Mouse (Mus musculus) limb, embryonic 12.5 days (tissue): ENCODE data around the gene Vamp1. TPM values are rescaled to one million over a fixed set of nuclear protein-coding genes. Genes with fewer than 3 reads are reported as not detected.
"Not testable (repeated sequence)": the region's sequence is repeated elsewhere in the genome, so short reads cannot be mapped to it uniquely, and the experiment has no call there.

Experiments
- ATAC-seq: fragments of 200-750 bp; cut with Nextera tagmentation; 2 replicates; pipeline ENCODE4 v1.8.0; 2017; ENCODE audit warnings: low read depth, moderate TSS enrichment; ENCODE audit not compliant: insufficient number of reproducible peaks, insufficient read depth, low FRiP score, low TSS enrichment
- H3K27ac ChIP-seq: fragments of 300-500 bp; sonication (generic); 2 replicates; pipeline ENCODE4 v1.5.1; 2016; ENCODE audit warnings: mild to moderate bottlenecking, moderate library complexity
- H3K27me3 ChIP-seq: fragments of 300-500 bp; sonication (generic); 2 replicates; pipeline ENCODE4 v1.6.1; 2016; ENCODE audit warnings: mild to moderate bottlenecking, moderate library complexity
- H3K36me3 ChIP-seq: fragments of 300-500 bp; sonication (generic); 2 replicates; pipeline ENCODE4 v1.6.1; 2016; ENCODE audit warnings: mild to moderate bottlenecking, moderate library complexity
- H3K4me1 ChIP-seq: fragments of 300-500 bp; sonication (generic); replicated peaks from 2 replicates; pipeline ENCODE4 v1.6.1; 2016
- H3K4me2 ChIP-seq: fragments of 300-500 bp; sonication (generic); 2 replicates; pipeline ENCODE4 v1.6.1; 2016; ENCODE audit warnings: mild to moderate bottlenecking, moderate library complexity
- H3K4me3 ChIP-seq: fragments of 300-500 bp; sonication (generic); replicated peaks from 2 replicates; pipeline ENCODE4 v1.5.1; 2016; ENCODE audit warnings: mild to moderate bottlenecking
- H3K9ac ChIP-seq: fragments of 300-500 bp; sonication (generic); replicated peaks from 2 replicates; pipeline ENCODE4 v1.6.1; 2016; ENCODE audit warnings: mild to moderate bottlenecking, moderate library complexity
- H3K9me3 ChIP-seq: fragments of 300-500 bp; sonication (generic); 2 replicates; pipeline ENCODE4 v1.6.1; 2016; ENCODE audit warnings: mild to moderate bottlenecking, moderate library complexity
- WGBS: fragments of 180-500 bp; shearing (Covaris S2); methylation state at CpG from one replicate; pipeline ENCODE4 v1.1.7; 2016; 5-methylcytosine and 5-hydroxymethylcytosine counted together
- polyA plus RNA-seq: library from polyadenylated mRNA; unstranded; fragments of >200 nt; fragmentation: Nextera tagmentation; extraction: Ambion mirVana; gene quantifications from 2 replicates; pipeline ENCODE4 v1.2.1, GENCODE M21; 2016

Gene Vamp1
- polyA plus RNA-seq, 1 experiment from 2014 or later = 7.4 TPM

DNA sequence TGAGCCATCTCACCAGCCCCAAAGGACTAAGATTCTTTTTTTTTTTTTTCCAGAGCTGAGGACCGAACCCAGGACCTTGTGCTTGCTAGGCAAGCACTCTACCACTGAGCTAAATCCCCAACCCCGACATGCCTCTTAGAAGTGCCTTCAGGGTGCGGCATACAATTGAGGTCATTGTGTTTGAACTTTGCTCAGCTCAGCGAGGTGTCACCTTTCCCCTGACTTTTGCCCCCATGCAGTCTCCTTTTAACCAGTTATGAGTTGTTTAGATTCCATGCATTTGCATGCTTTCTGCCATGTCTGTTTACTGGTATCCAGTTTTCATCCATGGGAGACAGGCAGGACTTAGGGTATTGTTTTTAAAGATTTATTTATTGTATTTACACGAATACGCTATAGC, 53.4 kb downstream of the Vamp1 start:
- H3K27ac ChIP-seq = no peak overlapping the region
- no peak overlapping the region for H3K9ac ChIP-seq
- no peak overlapping the region for H3K4me3 ChIP-seq
- 0 out of 2 replicates have a peak, but pooled peaks cover 6% of the 10 kb centered on the region for H3K27me3 ChIP-seq
- no peaks in the 10 kb centered on the region for H3K36me3 ChIP-seq
- H3K9me3 ChIP-seq = no peaks in the 10 kb centered on the region
- no peaks in the 10 kb centered on the region; the same call in 1 of the 2 replicates for H3K4me1 ChIP-seq
- WGBS = 50% methylated on average over 6 of the region's 6 CpGs
- no peak for ATAC-seq
- H3K4me2 ChIP-seq = no peak overlapping the region

DNA sequence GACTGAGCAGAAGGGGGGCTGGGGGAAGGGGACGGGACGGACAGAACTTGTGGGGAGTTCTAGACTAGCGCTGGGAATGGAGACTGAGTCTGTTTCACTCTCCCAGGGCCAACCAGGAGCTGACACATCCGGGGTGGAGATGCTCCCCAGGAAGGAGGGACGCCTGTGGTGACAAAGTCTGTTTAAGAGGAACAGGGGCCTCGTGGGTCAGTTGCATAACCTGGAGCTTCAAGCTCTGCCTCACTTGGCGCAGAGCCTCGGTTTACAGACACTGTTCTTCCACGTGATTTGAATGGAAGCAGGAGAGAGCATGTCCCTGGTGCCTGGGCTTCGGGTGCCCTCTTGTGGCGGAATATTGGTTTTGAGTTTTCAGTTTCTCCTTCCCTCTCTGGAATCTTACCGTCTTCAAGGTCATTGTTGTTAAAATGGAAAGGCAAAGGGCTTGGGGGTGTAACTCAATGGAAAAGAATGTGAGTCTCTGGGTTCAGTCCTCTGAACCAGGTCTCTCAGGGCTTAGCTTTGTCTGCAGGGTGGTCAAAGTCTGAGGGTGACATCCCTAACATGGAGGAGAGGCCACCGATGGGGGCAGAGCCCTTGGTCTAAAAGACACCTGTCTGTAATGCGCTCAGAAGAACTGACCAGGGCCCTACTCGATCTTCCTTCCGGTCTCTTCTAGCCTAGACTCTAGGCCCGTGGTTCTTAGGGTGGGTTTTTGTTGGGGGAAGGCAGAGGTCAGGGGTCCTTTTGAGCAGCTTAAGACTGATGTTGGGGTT, 56.3 kb downstream of the Vamp1 start:
- Histone ChIP-seq H3K36me3 (no peaks in the 10 kb centered on the region), H3K9me3 (no peaks in the 10 kb centered on the region), H3K4me3 (no peak overlapping the region; the same call in 1 of the 2 replicates), H3K9ac (peak overlapping the region; percentile 44; the same call in 1 of the 2 replicates), H3K27me3 (0 out of 2 replicates have a peak, but pooled peaks cover 6% of the 10 kb centered on the region), H3K27ac (no peak overlapping the region), H3K4me2 (peak overlapping the region; percentile 42), H3K4me1 (no peaks in the 10 kb centered on the region; the same call in 1 of the 2 replicates)
- ATAC-seq = peak; percentile 76
- WGBS = 20% methylated on average over 17 of the region's 17 CpGs

DNA sequence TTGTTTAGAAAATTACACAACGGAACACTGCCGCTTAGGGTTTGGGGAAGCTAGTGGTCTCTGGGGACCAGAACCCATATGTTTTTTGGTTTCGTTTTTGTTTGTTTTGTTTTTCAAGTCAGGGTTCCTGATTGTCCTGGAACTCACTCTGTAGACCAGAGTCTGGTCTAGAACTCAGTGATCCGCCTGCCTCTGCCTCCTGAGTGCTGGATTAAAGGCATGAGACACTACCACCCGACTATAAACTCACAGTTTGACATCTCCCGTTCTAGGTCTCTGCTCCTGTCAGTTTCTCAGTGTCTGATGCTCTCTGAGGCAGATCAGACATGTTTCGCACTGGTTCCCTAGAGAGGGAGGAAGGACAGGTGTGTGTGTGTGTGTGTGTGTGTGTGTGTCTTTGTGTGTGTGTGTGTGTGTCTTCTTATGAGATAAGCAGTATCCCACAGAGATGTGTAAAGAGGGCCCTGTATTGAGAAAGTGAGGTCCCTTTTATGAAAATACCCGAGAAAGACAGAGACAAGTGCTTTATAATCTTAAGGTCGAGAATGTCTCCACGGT, 57.0 kb downstream of the Vamp1 start:
- no peaks in the 10 kb centered on the region for H3K9me3 ChIP-seq
- no peak overlapping the region for H3K27ac ChIP-seq
- no peak overlapping the region for H3K4me3 ChIP-seq
- 81% methylated on average over 10 of the region's 10 CpGs for WGBS
- H3K9ac ChIP-seq = no peak overlapping the region
- no peaks in the 10 kb centered on the region; the same call in 1 of the 2 replicates for H3K4me1 ChIP-seq
- H3K36me3 ChIP-seq = no peaks in the 10 kb centered on the region
- 0 out of 2 replicates have a peak, but pooled peaks cover 6% of the 10 kb centered on the region for H3K27me3 ChIP-seq
- ATAC-seq = no peak
- no peak overlapping the region for H3K4me2 ChIP-seq

- H3K36me3 ChIP-seq = no peaks in the 10 kb centered on the region
- H3K27me3 ChIP-seq = 0 out of 2 replicates have a peak, but pooled peaks cover 6% of the 10 kb centered on the region
- no peaks in the 10 kb centered on the region for H3K9me3 ChIP-seq
- H3K4me2 ChIP-seq = no peak overlapping the region
- 62% methylated on average over 15 of the region's 15 CpGs for WGBS
- no peak for ATAC-seq
- no peaks in the 10 kb centered on the region; the same call in 1 of the 2 replicates for H3K4me1 ChIP-seq
- H3K27ac ChIP-seq = no peak overlapping the region
- no peak overlapping the region for H3K9ac ChIP-seq
- H3K4me3 ChIP-seq = no peak overlapping the region
Measured at GRCm38 (mm10) chr6:125274841-125275563, 59.7 kb downstream of the Vamp1 start.

GRCm38 (mm10) chr6:125279729-125280128, 64.4 kb downstream of the Vamp1 start:
- H3K27me3 ChIP-seq = no peaks in the 10 kb centered on the region
- no peak overlapping the region for H3K27ac ChIP-seq
- no peak overlapping the region for H3K4me3 ChIP-seq
- H3K36me3 ChIP-seq = no peaks in the 10 kb centered on the region
- H3K9ac ChIP-seq = no peak overlapping the region
- ATAC-seq = no peak
- no peaks in the 10 kb centered on the region for H3K9me3 ChIP-seq
- 62% methylated on average over 8 of the region's 8 CpGs for WGBS
- no peaks in the 10 kb centered on the region for H3K4me1 ChIP-seq
- no peak overlapping the region for H3K4me2 ChIP-seq

DNA sequence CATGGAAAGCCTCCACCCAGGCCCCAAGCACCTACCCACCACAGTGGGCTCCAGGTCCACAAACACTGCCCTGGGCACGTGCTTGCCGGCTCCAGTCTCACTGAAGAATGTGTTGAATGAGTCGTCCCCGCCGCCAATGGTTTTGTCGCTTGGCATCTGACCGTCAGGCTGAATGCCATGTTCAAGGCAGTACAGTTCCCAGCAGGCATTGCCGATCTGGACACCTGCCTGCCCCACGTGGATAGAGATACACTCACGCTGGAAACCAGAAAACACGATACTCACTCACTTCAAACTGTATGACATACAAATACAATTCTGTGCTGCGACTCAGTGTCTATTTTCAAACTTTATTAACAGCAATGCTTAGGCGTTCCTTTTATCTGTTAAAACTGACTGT, 67.4 kb downstream of the Vamp1 start:
- not testable (repeated sequence) for H3K4me3 ChIP-seq, H3K9ac ChIP-seq, ATAC-seq, H3K9me3 ChIP-seq, H3K27me3 ChIP-seq, H3K27ac ChIP-seq, H3K36me3 ChIP-seq, H3K4me2 ChIP-seq
- WGBS = 91% methylated on average over 13 of the region's 13 CpGs
- peaks cover 14% of the 10 kb centered on the region; the same call in 1 of the 2 replicates for H3K4me1 ChIP-seq

GRCm38 (mm10) chr6:125284250-125284649, 68.9 kb downstream of the Vamp1 start:
- H3K9ac ChIP-seq = no peak overlapping the region
- no peaks in the 10 kb centered on the region for H3K27me3 ChIP-seq
- no peak overlapping the region for H3K4me3 ChIP-seq
- no peaks in the 10 kb centered on the region for H3K36me3 ChIP-seq
- no peaks in the 10 kb centered on the region for H3K9me3 ChIP-seq
- peaks cover 16% of the 10 kb centered on the region; the same call in 1 of the 2 replicates for H3K4me1 ChIP-seq
- H3K27ac ChIP-seq = no peak overlapping the region
- 44% methylated on average over 8 of the region's 8 CpGs for WGBS
- H3K4me2 ChIP-seq = no peak overlapping the region
- no peak for ATAC-seq

DNA sequence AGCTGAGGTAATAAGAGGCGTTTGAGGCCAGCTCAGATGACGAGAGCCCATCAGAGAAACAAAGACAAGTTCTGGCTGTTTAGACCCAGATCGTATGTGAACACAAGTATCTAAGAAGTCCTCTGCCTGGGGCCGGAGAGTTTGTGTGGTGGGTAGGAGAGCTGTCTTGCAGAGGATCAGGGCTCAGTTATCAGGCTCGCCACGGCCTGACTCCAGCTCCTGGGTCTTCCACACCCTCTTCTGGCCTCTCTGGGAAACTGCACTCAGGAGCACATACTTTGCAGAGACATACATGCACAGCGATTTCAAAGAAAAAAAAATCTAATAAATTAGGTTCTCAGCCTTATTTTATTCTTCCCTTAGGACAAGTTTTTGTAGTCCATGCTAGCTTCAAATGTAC, 69.4 kb downstream of the Vamp1 start:
- H3K9ac ChIP-seq = no peak overlapping the region
- WGBS = 88% methylated on average over 7 of the region's 7 CpGs
- H3K4me2 ChIP-seq = no peak overlapping the region
- H3K27me3 ChIP-seq = no peaks in the 10 kb centered on the region
- ATAC-seq = no peak
- H3K4me3 ChIP-seq = no peak overlapping the region
- peaks cover 16% of the 10 kb centered on the region; the same call in 1 of the 2 replicates for H3K4me1 ChIP-seq
- H3K9me3 ChIP-seq = no peaks in the 10 kb centered on the region
- H3K27ac ChIP-seq = no peak overlapping the region
- H3K36me3 ChIP-seq = no peaks in the 10 kb centered on the region

DNA sequence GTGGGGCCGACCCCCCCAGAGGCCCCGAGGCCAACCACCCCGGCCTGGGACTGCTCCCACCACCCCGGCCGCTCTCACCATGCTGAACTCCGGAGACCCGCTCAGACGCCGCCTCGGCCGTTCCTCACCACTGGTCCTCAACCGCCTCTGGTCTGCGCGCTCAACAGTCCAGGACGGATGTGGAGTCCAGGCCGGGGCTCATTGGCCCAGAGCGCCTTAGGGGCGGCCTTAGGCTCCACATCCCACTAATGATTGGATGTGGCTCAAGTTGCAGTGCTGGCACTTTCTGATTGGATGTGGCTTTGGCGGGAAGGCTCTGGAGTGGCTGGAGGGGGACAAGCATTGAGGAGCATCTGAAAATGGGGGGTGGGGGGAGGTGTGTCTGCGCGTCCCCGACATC, 70.5 kb downstream of the Vamp1 start, which contains the start of gene Tuba3a:
TSS of gene Tuba3a (minus strand) at position 153 of the 400 bp plus-strand sequence.
- WGBS = 96% methylated on average over 22 of the region's 22 CpGs

GRCm38 (mm10) chr6:125286944-125287343, 71.6 kb downstream of the Vamp1 start:
- H3K27ac ChIP-seq = peak overlapping the region; percentile 8; the same call in 1 of the 2 replicates
- H3K4me2 ChIP-seq = no peak overlapping the region
- no peak overlapping the region for H3K4me3 ChIP-seq
- ATAC-seq = no peak
- H3K9ac ChIP-seq = no peak overlapping the region
- no peaks in the 10 kb centered on the region for H3K27me3 ChIP-seq
- H3K4me1 ChIP-seq = peaks cover 16% of the 10 kb centered on the region; the same call in 1 of the 2 replicates
- 78% methylated on average over 4 of the region's 4 CpGs for WGBS
- H3K36me3 ChIP-seq = no peaks in the 10 kb centered on the region
- no peaks in the 10 kb centered on the region for H3K9me3 ChIP-seq

More for the DNA sequence above, 70.5 kb downstream of the Vamp1 start, which contains the start of gene Tuba3a:
- Histone ChIP-seq H3K4me1 (peaks cover 16% of the 10 kb centered on the region; the same call in 1 of the 2 replicates), H3K4me2 (no peak within 1 kb of the TSS), H3K27ac (peak within 1 kb of the TSS; percentile 8; the same call in 1 of the 2 replicates), H3K36me3 (no peaks in the 10 kb centered on the region), H3K27me3 (no peaks in the 10 kb centered on the region), H3K4me3 (no peak within 1 kb of the TSS), H3K9me3 (no peaks in the 10 kb centered on the region), H3K9ac (no peak within 1 kb of the TSS)
- ATAC-seq = no peak

DNA sequence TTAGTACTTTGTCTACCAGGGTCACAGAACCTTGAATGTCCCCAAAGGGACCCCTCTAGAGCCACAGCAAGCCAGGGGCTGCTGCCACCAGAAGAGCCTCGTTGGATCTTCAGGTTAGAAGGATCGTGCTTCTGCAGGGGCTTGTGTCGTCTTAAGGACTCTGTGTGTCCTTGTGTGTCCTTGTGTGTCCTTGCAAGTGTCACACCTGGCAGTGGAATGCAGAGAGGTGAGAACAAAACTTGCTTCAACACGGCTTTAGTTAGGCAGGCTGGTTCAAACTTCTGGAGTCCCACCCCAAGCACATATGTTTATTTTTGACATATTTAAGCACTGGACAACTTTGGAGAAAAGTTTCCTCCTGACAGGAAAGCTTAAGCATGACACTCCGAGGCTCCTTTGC, 73.4 kb downstream of the Vamp1 start:
- H3K36me3 ChIP-seq = no peaks in the 10 kb centered on the region
- H3K27ac ChIP-seq = no peak overlapping the region
- WGBS = 75% methylated on average over 5 of the region's 5 CpGs
- H3K27me3 ChIP-seq = no peaks in the 10 kb centered on the region
- H3K4me2 ChIP-seq = no peak overlapping the region
- no peak overlapping the region for H3K4me3 ChIP-seq
- peaks cover 16% of the 10 kb centered on the region; the same call in 1 of the 2 replicates for H3K4me1 ChIP-seq
- H3K9me3 ChIP-seq = 0 out of 2 replicates have a peak, but pooled peaks cover 5% of the 10 kb centered on the region
- H3K9ac ChIP-seq = no peak overlapping the region
- no peak for ATAC-seq
